Mouse (Mus musculus) megakaryocyte, adult 5-6 weeks (primary cell): ENCODE results near the gene Fam57b. TPM values are rescaled to one million over a fixed set of nuclear protein-coding genes. Genes with fewer than 3 reads are reported as not detected.
A peak's percentile ranks its signal among the peaks of the same experiment; 100 is the strongest.

ENCODE experiments used
- ATAC-seq: 2 replicates; pipeline ENCODE4 v1.8.0; 2016; ENCODE audit warnings: mild to moderate bottlenecking, inconsistent platforms; ENCODE audit not compliant: poor library complexity, severe bottlenecking
- total RNA-seq, 2 experiments: library from RNA; stranded (forward) in 1 of 2; stranded (reverse) in 1 of 2; fragments of 153-499, 151-499 nt in 1 of 2; fragments of 221-1000, 200-1000 nt in 1 of 2; gene quantifications; 2 replicates each; pipeline versions ENCODE4 v1.2.3 to v1.2.4; 2015 to 2017

Fam57b gene
- total RNA-seq, 2 experiments from 2014 or later, result not detected

DNA sequence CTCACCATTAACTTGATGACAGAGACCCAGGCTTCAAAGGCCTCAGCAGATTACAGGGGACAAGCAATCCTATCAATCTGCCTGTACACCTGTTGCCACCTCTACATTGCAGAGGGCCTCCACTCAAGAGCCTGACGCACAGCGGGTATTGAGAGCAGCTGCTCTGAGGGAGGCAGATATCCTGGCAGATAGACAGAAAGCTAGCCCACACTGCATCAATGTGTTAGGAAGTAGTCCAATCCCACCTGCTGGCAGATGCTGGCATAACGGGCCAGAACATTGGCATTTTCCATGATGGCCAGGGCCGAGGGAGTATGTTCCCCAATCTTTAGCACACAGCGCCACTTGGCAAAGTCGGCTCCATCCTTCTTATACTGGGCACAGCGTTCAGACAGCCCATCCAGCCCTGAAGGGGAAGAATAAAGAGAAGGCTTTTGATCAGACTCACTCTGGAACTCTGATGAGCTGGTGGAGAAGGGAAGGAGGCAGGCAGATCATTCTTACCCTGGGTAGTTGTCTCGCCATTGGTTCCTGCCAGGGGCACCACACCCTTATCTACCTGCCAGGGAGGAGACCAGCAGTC, 1.0 kb upstream of the Fam57b start:
- ATAC-seq, result no peak

DNA sequence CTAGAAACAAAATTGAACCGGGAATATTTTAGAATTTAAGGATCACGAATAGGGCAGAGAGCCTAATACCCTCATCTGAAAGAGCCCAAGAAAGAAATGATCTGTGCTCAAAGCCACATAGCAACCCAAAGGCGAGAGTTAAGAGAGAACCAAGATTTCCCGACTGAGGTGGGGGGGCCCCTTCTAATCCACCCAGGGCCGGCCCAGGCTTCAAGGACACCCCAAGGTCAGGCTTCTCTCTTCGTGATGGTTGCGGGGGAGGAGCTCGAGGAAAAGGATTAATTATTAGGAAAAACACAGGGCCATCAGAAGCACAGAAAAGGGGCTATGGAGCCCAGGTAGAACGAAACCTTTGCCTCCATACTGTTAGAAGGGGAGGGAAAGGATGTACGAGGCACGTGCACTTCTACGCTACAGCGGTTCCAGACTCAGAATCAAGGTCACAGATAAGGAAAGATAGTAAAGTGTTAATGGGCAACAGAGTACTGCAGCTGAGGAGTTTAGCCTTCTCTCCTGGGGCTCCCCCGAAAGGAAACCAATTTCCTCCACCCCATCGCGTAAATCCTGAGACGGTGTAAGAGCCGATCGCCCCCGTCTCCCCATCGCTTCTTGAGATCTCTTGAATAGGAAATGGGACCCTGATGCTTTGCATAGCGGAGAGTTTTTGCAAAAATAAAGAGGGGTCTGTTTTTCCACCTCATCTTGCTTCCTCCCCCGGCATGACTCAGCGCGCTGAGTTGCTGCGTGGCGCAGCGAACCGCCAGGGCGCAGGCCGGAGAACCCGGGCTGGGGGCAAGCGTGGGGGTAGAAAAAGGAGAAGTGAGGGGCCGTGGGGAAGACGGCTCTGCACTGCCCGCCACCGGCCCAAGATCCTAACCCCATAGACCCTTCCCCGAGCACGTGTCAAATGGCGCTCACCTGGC, 920 bp downstream of the Fam57b start:
- peak; percentile 58 for ATAC-seq

DNA sequence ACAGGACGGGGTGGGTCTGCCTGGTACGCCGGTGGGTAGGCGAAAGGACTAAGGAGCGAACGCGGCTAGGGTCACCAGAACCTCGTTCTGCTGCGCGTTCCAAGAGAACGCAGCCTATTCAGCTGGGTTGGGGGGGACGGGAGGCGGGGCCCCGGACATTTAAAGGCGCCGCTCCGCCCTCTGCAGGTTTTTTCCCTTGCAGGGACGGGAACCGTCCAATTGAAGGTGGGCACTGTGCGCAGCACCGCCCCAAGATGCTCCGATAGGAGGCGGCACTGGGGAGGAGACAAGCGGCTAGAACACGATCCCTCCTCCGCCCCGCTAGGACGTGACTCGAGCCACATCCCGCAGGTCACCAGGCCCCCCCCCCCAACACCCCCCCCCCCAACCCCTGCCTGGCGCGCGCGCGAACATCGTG, 1.6 kb downstream of the Fam57b start:
- ATAC-seq, result peak; percentile 79

DNA sequence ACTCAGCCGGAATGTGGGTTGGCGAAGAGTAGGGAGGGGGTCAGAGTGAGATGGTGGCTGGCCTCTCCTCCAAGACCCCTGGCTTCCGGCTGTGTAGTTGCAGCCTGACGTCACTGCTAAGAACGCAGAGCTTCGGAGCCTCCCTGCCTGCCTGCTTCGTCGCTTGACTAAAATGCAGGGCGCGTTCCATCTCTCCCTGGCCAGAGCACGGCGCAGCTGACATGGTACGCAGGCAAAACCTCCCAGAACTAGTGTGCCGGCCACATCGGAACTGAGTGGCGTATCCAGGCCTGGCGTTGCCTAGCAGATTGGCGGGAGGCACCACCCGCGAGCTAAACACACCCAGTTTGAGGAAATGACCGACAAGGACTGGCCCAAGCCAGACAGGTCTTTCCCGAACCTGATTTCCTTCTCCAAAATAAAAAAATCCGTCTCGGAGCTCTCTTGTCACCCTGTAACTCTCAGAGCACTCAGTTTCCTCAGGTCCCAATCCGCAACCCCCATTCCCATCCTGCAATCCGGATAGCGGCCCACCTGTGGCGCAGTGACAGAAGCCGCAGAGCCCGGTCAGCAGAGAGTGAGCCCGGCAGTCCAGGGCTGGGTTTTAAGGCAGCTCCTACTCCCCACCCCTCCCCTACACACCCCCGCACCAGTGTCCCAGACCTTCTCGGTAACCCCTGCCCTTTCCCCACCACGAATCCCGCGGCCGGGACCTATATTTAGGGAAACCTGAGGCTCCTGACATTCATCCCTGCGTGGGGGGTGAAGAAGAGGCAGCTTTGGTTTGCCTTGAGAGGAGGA, 2.2 kb downstream of the Fam57b start:
- ATAC-seq, result peak; percentile 65

DNA sequence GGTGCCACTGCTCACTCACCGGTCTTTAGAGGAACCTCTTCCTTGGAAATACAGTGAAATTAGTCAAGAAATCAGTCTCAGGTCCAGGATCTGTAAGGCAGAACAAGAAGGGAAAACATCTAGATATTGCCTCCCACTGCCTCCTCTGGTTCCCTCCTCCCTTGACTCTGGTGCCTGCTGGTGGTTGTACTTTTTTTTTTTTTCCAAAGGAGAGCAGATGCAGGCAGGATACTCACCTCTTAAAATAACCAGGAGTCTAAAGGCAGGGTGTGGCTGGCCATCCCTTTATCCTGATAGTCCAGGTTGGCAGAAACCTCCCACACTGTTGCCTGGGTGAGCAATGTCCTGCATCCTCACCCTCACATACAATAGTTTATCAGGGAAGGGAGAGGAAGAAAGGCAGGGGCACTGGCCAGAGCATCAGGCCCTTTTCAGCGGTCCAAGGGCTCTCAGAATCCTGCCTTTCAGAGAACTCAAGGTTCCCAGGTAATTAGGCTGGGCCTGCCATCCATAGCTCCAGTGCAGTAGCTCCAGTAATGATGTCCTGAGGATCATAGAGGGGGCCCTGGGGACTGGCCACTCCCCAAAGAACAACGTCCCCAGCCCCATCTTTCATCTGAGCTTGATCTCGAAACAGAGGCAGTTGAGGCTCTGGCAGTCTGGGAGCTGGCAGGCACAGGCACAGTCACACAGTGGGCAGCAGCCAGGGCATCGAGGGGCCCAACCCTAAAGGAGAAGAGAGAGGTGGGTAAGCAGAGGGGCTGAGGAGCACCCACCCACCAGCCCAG, 3.0 kb downstream of the Fam57b start:
- no peak for ATAC-seq

DNA sequence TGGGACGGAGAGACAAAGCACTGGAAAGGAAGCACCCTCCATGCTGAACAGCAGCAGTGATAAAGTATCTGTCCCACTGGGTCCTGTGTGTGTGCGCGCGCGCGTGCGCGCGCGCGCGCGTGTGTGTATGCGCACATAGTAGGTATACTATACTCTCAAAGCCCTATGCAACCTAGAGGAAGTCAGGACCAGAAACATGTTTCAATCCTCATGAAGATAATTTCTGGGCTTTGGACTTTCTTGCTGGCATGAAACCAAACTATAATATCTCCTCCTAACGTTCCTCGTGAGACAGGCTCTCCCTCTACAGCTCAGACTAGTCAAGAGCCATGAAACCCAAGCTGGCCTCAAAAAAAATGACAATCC, 3.6 kb downstream of the Fam57b start:
- no peak for ATAC-seq

DNA sequence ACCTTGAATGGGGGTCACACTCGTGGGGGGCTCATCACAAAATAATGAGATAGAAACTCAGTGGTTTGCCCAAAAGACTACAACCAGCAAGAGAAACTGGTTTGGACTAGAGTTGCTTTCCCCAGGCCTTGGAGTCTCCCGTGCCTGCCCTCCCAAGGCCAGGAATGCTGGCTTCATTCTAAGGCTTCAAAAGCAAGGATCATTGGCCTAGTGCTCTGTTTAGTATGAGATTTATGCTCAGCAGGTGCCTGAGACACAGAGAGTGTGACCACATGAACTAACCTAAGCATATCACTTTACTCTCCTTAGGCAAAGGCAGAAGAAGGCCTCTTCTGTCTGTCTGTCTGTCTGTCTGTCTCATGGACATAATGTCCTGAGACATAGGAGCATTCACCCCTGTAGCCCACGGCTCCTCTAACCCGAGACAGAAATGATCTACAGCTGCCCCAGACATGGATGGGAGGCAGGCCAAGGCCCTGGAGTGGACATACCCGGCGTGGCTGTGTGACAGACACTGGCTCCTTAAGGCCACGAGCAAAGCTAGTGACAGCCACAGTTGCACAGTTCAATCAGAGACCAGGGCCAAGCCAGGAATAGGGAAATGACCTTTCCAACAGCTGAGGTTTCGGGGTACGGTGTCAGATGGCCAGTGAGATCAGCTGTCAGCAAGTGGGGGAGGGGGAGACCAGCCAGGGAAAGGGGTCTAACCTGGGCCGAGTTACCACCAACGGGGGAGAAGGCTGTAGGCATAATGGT, 4.8 kb downstream of the Fam57b start:
- ATAC-seq, result no peak

DNA sequence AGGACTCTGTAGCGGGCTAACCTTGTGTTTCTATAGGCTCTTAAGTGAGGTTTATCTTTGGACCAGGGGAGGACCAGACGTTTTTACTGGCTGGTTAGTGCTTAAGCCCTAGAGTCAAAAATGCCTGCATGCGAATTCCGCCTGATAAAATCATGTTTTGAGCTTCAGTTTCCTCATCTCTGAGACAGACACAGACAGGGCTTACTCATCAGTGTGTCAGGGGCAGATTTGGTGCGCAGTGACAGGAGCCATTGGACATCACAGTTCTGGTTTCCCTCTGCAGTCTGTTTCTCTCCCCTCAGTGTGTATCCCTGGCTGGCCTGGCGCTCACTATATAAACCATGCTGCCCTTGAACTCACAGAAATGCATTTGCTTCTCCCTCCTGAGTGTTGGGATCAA, 5.7 kb downstream of the Fam57b start:
- ATAC-seq, result no peak

DNA sequence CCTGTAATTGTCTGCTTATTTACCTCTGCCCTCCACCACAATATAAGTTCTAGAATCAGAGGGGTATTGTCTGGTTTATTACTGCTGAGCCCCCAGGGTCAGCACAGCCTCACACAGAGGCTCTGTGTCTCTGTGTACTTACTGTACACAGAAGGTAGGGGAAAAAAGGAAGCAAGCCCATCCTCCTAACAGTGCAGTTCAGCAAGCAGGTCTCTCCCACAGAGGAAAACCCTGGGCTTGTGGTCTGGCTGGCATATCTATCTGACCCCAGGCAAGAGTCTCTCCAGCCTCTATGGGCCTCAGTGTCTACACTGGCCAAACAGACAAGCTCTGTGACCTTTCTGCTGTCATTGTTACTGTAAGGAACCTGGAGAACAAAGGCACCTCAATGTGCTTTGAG, 6.3 kb downstream of the Fam57b start:
- ATAC-seq, result no peak

DNA sequence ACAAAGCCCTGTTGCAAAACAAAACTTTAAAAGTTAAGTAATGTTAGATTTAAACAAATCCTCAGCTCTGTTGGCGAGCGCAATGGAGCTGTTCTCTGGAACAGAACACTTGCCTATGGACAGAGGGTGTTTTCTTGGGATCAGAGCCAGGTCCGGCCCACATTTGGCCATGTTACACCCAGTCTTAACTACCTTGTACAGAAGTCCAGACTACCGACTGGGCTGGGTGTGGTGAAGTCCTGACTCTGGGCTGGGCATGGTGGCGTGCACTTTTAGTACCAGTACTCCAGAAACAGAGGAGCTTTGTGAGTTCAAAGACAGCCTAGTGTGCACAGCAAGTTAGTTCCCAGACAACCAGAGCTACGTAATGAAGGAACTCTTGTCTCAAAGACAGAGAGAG, 9.5 kb downstream of the Fam57b start:
- ATAC-seq, result no peak

DNA sequence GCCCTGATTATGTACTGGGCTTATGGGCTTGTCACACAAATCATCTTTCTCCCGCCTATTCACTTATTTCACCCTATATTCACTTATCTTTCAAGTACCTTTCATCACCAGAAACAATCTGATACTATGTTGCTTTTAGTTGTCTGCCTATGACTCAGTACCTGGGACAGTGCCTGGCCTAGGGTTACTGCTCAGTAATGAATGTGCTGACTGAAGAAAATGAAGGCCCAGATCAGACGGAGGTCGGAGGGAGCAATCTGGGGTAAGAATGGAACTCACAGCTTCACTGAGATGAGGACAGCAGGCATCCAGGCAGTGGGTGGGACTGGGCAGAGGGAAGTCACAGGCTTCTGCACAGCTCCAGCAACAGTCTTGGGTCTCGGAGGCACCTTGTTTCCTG, 9.9 kb downstream of the Fam57b start:
- no peak for ATAC-seq

DNA sequence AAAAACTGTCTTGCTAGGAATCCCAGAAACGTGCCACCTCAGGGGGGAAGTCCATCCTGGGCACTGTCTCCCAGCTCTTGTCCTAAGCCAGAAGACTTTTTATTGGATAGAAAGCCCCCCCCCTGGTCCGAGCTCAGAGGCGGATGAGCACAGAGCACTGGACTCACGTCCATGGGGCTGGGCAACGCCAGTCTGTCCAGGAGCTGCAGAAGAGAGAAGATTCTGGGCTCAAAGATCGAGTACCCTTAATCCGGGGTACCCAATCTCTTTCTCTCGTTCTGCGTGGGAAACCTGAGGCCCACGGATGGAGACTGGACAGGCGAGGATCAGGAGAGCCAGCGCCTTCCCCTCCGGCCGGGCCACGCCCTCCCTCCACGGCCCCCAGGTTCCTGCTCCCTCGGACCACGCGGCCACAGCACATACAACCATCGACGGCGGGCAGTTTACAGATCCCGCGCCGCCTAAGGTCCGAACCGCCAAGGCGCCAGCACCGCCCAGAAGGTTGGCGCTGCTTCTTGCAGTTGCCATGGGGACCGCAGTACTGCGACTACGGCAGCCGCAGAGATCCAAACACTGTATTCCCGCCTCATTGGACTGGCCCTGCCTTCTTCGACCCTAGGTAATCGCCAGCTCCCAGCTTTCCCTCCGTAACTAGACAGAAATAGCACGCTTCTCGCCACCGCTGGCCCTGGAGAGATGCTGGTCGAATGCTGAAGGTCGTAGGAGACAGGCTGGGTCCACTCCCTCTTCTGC, 11.4 kb downstream of the Fam57b start:
- ATAC-seq, result peak; percentile 93

DNA sequence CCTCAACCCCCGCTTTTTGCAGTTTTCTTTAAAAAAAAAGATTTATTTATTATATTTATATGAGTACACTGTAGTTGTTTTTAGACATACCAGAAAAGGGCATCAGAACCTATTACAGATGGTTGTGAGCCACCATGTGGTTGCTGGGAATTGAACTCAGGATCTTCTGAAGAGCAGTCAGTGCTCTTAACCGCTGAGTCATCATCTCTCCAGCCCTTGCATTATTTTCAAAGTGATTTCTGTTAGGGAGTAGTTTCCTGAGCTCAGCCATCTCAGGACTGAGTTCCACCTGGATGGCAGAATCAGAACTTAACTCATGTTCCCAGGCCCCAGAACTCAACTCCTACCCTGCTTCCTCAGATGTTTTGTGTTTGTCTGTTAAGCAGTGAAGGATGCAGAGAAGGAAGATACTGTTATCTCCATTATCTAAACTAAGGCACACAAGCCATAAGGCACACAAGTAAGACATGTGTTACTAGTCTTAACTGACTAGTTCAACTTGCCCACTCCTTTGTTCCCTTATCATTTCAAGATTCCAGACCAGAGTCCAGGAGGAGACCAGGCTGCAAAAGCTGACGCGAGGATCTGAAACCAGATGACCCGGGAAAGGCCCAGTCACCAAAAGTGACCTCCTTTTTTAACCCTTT, 12.4 kb downstream of the Fam57b start:
- no peak for ATAC-seq

DNA sequence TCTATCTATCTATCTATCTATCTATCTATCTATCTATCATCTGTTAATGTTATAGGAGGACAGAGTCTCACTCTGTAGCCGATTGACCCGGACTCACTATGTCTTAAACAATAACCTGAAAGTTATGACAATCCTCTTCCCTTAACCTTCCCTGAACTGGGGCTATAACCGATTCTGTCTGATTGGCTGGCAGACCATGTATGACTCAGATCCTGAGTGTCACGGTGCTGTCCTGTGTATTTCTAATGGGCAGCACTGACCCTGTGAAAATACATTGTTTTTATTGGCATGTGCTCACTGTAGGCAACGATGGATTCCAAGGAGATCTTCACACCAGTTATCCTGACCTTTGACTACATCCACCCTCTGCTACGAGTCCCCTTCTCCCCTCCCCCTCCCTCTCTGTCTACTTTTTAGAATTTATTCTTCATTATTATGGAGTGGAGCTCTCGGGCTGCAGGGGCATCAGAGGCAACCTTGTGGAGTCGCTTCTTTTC, 18.3 kb downstream of the Fam57b start:
- no peak for ATAC-seq

DNA sequence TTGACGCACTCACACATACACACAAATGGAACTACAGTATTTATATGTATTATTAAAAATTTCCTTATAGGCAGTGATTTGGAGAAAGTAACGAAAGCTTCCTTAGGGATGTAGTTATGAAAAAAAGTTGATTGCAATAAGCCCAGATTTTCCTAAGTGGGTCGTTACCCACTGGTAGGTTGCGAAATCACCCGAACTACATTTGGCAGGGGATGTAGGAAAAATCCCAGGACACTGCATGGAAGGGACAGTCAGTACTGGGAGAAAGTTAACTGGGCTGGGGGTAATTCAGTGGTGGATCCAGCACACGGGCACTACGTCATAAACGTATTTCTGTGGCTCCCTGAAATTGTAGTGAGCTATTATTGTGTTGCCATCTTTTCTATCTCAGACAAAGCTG, 19.0 kb downstream of the Fam57b start:
- ATAC-seq, result no peak

DNA sequence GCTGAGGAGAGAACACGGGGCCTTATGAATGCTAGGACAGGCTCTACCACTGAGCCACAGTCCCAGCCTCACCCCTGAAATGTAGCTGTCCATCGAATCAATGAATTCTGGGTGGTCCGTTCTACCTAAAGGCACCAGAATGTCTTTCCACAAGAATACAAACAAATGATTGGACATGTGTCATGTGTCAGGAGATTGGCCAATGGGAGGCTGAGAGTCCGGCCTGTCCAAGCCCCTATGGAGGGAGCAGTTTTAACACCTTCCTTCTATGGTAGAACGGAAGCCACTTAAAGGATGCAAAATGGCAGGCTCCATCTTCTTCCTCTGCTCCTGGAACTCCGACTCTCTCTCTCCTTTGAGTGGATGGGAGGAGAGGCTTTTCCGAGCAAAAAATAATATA, 20.1 kb downstream of the Fam57b start:
- ATAC-seq, result no peak

DNA sequence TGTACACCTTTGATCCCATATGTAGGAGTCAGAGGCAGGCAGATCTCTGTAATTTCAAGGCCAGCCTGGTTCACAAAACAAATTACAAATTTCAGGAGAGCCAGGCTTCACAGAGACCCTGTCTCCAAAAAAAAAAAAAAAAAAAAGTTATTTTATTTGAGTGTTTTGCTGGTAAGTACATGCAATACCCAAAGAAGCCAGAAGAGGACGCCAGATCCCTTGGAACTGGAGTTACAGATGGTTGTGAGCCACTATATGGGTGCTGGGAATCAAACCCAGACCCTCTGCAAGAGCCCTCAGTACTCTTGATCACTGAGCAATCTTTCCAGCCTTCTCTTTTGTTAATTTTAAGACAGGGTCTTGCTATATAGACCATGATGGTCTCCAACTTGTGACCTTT, 21.4 kb downstream of the Fam57b start:
- ATAC-seq, result no peak

DNA sequence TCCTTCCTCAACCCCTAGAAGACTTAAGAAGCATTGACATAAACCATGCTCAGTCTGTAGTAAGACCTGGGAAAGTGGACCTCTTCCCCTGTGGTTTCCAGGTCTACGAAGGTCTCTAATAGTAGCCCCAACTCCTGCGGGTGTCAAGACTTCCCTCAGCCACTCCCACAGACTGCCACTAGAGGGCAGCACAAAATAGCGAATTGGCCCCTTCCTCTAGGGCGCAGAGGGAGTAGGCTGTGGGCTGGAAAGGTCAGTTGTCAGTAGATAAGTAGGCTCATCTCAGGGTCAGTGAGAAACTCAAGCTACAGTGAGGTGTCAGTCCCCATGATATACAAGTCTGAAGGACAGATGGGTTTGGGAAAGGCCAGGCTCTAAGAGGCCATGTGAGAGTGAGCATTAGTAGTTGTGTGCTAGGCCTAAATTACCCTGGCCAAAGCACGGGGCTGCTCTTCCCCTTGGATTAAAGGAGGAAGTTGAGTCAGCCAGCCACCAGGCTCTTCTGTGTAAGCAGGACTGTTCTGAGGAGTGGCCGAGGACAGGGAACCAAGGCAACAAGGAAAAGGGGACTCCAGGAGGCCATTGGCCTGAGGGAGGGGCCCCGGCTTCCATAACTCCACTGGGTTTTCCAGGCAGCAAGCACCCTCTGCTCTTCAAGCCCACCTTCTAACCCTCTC, 24.5 kb downstream of the Fam57b start:
- peak; percentile 91 for ATAC-seq
